Mouse (Mus musculus) ovary, postnatal 10 days (tissue): ENCODE data around the gene Havcr1.
"Not testable (repeated sequence)": the region's sequence is repeated elsewhere in the genome, so short reads cannot be mapped to it uniquely, and the experiment has no call there.

Experiments
- DNase-seq: peaks from one replicate; pipeline ENCODE4 v3.0.0; 2022; ENCODE audit warnings: low spot score

The Havcr1 gene

GRCm38 (mm10) chr11:46735076-46735475, at the start of gene Havcr1:
TSS of gene Havcr1 (plus strand) at chr11:46735080.
- not testable (repeated sequence) for DNase-seq

- no peak for DNase-seq
Observed at GRCm38 (mm10) chr11:46690136-46690535, 44.7 kb upstream of the Havcr1 start.

- DNase-seq: not testable (repeated sequence)
Observed at GRCm38 (mm10) chr11:46695849-46696248, 39.0 kb upstream of the Havcr1 start.

- DNase-seq: no peak
Observed at GRCm38 (mm10) chr11:46697433-46698277, 37.2 kb upstream of the Havcr1 start.

- no peak for DNase-seq
Observed at GRCm38 (mm10) chr11:46698278-46698655, 36.6 kb upstream of the Havcr1 start.

GRCm38 (mm10) chr11:46698830-46699229, 36.0 kb upstream of the Havcr1 start:
- DNase-seq: no peak

GRCm38 (mm10) chr11:46706664-46707356, 28.1 kb upstream of the Havcr1 start, which contains the start of gene Timd2:
TSS of gene Timd2 (minus strand) at chr11:46707061.
- DNase-seq: no peak

- DNase-seq: no peak
Observed at GRCm38 (mm10) chr11:46731541-46732070, 3.3 kb upstream of the Havcr1 start.

- no peak for DNase-seq
Observed at GRCm38 (mm10) chr11:46733242-46733789, 1.6 kb upstream of the Havcr1 start.

- no peak for DNase-seq
Observed at GRCm38 (mm10) chr11:46734617-46735016, 263 bp upstream of the Havcr1 start.

GRCm38 (mm10) chr11:46739501-46739900, 4.6 kb downstream of the Havcr1 start:
- DNase-seq: no peak

- DNase-seq: no peak
Observed at GRCm38 (mm10) chr11:46740886-46741285, 6.0 kb downstream of the Havcr1 start.

- DNase-seq: no peak
Observed at GRCm38 (mm10) chr11:46741716-46742115, 6.8 kb downstream of the Havcr1 start.

GRCm38 (mm10) chr11:46747996-46748395, 13.1 kb downstream of the Havcr1 start:
- no peak for DNase-seq

- no peak for DNase-seq
Observed at GRCm38 (mm10) chr11:46753662-46754061, 18.8 kb downstream of the Havcr1 start.

GRCm38 (mm10) chr11:46754669-46755068, 19.8 kb downstream of the Havcr1 start:
- DNase-seq: no peak

- DNase-seq: not testable (repeated sequence)
Observed at GRCm38 (mm10) chr11:46755714-46756113, 20.8 kb downstream of the Havcr1 start.

GRCm38 (mm10) chr11:46776879-46777278, 42.0 kb downstream of the Havcr1 start:
- no peak for DNase-seq

GRCm38 (mm10) chr11:46779811-46780210, 44.9 kb downstream of the Havcr1 start:
- DNase-seq: no peak

GRCm38 (mm10) chr11:46804440-46804839, 69.6 kb downstream of the Havcr1 start:
- no peak for DNase-seq

GRCm38 (mm10) chr11:46810511-46810910, 75.6 kb downstream of the Havcr1 start, which contains the start of gene Timd4:
TSS of gene Timd4 (plus strand) at chr11:46810800.
- no peak for DNase-seq

- DNase-seq: no peak
Observed at GRCm38 (mm10) chr11:46817692-46818091, 82.8 kb downstream of the Havcr1 start.

GRCm38 (mm10) chr11:46819930-46820329, 85.0 kb downstream of the Havcr1 start:
- no peak for DNase-seq
